Mouse (Mus musculus): ENCODE data around the gene Zfp740.
"Not testable (repeated sequence)": the region's sequence is repeated elsewhere in the genome, so short reads cannot be mapped to it uniquely, and the experiment has no call there.

Gene Zfp740

DNA sequence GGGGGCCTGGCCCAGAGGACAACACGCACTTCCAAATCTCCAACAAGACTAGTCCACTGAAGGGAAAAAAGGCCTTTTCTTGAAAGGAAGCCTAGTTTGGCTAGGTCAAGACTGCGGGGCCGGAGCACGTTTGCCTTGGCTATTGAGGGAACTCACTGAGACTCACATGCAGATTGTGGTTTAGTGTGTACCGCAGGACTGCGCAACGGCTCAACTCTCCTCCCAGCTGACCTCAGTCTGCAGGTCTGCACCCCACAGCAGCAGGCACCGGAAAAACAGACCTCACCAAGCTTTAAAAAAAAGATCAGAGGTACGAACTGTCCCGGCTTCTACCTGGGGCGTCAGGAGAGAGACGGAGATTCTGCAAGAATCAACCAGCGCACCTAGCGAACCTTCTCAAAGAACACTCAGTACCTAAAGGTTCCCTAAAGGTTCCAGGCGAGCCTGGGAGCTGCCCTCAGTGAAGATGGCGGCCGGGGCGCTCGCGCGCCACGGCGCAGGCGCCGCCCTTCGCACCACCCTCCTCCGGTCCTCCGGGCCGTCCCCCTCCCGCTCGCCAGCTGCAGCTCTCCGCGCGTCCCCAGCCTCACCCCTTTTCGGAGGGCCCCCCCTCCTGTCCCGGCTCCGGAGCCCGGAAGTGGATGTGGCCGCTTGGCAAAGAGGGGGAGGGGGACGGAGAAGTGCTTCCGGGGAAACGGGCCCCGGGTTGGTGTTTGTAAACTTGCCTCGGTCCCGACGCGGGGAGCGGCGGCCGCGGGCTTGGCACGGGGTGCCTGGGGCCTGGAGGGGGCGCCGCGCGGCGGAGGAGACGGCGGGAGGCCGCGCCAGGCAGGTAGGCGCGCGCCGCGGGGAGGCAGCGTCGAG, at the start of gene Zfp740:
Gene Zfp740, plus strand, starts transcription at position 279 of the 864 bp plus-strand sequence.
- DNase-seq, result peak; percentile 99

DNA sequence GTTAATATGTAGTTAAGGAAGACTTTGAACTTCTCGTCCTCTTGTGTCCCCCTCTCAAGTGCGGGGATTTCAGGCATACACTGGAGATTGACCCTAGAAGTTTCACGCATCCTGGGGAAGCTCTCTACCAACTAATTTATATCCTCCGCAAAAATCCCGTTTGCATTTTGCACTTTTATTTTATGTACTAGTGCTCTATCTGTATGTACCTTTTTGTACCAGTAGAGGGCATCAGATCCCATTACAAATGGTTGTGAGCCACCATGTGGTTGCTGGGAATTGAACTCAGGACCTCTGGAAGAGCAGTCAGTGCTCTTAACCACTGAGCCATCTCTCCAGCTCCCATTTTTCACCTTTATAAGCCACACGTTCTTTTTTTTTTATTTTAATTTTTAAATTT, 48.0 kb upstream of the Zfp740 start:
- DNase-seq, result not testable (repeated sequence)

DNA sequence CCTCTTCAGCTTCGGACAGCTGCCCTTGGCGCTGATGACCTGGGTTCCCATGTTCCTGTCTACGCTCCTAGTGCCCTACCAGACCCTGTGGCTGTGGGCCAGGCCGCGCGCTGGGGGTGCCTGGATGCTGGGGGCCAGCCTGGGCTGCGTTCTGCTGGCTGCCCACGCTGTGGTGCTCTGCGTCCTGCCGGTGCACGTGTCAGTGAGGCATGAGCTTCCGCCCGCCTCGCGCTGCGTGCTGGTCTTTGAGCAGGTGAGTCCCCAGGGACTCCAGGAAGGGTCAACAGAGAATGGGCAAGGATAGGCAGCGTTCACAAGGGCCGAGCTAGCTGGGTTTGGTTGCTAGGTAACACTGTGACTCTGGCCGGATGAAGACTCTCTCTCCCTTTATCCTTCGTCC, 46.2 kb upstream of the Zfp740 start:
- DNase-seq, result no peak

DNA sequence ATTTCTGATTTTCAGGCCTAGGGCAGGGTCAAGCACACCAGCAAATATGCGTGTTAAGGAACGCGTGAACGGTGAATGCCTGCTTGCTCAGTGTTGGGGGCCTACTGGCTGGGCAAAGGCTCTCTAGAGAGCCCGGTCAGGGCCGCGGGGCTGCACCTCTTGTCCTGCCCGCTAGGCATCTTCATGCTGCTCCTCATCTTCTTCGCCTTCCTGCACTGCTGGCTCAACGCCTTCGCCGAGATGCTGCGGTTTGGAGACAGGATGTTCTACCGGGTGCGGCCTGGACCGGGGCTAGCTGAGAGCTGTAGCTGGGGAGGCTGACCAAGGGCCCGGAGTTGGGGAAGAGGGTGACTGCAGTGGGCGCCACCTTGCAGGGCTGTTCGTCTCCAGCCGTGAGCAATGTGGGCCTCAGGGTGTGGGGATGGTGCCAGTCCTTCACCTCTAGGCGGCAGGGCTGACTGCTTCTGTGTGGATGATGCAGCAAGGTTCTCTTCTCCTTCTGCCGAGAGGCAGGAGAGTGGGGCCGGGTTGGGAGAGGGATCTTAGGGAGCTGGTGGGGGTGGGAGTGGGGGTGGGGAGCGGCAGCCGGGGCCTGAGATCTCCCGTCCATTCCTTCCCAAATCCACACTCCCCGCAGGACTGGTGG, 42.5 kb upstream of the Zfp740 start:
- DNase-seq, result peak; percentile 33

DNA sequence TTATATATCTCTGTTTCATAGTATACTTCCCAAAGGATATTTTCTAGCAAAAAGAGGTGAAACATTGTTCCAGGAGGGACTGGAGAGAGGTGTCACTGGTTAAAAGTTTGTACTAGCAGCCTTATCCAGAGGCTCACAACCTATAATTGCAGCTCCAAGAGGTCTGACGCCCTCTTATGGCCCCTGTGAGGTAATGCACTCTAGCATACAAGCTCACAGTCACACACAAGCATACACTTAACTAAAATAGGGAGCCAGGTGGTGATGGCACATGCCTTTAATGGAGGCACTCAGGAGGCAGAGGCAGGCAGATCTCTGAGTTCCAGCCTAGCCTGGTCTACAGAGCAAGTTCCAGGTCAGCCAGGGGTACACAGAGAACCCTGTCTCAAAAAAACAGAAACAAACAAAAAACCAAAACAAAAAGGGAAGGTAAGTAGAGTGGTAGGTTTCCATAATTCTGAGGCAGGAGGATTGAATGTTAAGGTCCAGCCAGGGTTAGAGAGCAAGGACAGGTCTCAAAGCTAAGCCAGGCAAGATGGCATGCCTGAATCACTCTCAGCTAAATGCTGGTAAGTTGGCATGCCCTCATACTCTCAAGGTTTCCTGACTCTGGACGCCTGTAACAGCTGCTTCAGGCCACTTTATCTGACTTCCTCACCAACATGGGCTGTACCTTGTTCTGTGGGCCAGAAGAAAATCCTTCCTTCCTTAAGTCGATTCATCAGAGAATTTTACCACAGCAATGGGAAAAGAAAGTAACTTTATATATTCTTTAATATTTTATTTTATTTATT, 39.0 kb upstream of the Zfp740 start:
- DNase-seq, result no peak

DNA sequence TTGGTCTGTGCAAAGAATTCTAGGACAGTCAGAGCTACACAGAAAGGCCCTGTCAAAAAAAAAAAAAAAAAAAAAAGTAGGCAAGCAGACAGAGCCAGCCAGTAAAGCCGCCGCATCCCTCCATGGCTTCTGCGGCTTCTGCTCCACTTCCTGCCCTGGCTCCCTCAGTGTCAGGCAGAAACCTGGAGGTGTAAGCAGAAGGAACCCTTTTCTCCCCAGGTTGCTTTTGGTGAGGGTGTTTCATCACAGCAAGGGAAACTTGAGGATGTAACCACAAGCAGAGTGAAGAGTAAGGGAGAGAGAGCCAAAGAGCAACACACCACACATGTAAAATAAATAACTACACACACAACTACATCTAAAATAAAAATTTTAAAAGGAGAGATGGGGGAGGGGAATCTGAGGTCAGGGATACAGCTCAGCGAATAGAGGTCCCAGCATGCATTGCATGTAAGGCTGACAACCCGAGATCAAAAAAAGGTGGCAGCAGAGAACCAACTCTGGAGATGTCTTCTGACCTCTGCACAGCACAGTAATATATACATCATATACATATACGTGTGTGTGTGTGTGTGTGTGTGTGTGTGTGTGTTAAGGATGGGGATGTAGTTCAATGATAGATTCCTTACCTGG, 37.5 kb upstream of the Zfp740 start:
- DNase-seq, result peak; percentile 56

DNA sequence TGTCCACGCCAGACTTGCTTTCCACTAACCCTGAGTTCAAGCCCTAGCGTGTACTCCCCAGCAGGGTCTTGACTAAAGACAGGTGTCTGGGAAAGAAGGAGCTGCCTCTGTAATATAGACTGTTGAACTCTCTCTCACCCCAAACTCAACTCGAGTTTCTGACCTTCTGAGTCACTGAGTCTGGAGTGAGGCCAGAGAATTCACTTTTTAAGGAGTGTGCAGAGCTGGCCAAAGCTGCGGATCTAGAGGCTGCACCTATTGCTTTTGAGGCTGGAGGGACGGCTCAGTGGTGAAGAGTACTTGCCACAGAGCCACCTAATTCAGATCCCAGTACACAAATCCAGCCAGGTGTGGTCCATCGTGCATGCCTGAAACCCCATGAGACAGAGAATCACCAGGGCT, 35.4 kb upstream of the Zfp740 start:
- DNase-seq, result no peak

DNA sequence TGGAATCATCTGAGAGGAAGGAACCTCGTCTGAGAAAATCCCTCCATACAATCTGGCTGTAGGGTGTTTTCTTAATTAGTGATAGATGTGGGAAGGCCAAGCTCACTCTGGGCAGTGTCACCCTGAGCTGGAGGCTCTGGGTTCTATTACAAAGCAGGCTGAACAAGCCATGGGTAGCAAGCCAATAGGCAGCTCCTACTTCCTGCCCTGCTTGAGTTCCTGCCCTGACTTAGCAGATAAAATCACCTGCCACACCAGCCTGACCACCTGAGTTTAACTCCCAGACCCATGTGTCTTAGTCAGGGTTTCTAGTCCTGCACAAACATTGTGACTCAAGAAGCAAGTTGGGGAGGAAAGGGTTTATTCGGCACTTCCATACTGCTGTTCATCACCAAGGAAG, 34.0 kb upstream of the Zfp740 start:
- no peak for DNase-seq

DNA sequence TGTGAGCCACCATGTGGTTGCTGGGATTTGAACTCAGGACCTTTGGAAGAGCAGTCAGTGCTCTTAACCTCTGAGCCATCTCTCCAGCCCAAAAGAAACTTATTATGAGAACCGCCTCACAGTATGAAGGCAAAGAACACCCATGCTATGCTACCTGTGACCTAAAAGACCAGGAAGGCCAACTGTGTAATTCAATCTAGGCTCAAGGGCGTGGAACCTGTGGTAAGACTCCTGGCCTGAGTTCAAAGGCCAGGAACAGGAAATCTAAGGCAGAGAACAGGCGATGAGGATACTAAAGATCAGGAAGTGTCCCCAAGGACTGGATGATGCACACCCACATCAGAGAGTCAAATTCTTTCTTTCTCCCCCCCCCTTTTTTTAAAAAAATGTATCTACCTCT, 29.5 kb upstream of the Zfp740 start:
- no peak for DNase-seq

DNA sequence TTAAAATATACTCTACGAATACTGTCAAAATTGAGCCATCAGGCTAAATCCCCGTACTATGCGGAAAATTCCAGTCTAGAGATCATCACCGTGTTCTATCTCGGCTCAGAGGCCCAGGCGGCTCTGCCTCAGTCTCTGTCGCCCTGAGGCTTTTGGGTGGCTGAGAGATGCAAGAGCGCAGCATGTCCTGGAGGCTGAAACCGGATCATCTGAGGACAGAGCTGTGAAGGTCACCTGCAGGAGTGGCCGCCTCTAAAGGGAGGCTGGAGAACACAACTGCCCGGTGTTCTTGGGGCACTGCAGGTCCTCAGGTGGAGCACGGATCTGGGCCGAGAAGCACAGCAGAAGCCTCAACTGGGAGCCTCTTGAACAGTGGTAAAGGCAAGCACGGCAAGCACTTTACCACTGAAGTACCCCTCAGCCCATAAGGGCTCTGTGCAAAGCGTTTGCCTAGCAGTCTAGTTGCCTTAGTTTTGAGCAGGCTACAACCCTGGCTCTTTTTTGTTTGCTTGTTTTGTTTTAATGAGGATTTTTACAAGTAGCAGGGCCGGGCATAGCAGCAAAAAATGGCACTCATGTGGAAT, 27.2 kb upstream of the Zfp740 start:
- no peak for DNase-seq

DNA sequence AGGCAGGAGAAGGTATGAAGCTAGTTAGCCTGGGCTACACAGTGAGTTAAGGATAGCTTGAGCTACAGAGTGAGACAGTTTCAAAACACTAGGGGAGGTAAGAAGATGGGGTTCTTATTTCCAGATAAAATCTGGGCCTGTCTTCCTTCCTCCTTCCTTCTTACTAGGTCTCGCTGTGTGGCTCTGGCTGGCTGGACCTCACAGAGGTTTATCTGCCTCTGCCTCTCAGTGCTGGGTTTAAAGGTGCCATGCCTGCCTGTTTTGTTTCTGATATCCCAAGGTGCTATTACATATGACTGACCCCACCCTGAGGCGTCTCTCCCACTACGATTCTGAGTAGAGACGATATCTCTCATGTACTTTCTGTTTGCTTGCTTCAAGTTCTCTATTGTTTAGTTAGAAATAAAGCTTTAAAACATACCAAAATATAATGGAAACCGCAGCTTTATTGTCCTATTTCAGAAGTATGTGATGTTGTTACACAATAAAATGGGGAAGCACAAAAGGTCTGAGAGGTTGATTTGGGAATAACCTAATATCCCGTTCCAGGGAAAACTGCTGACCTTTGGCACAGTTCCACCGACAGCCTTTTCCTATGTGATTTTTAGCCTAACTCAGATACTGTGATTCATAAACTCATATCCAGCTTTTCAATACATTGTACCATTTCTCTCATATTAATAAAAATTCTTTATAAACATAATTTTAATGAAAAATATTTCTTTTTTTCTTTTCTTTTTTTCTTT, 26.3 kb upstream of the Zfp740 start:
- no peak for DNase-seq

DNA sequence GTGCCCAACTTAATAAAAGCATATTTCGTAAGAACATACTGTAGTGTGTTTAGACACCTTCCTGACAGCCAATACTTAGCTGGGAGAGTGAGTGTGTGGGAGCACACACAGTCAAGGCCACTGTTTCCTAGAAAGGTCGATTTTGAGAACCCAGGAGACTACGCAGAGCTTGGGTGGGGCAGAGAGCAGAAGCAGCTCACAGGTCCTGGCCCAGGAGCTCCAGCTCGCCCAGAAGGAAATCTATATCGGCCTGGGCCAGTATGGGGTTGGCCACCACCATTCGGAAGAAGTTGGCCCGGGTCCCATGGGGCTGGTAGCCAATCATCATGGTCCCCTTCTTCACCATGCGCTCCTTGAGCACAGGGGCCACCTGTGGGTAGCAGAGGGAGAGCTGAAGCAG, 25.6 kb upstream of the Zfp740 start:
- no peak for DNase-seq

DNA sequence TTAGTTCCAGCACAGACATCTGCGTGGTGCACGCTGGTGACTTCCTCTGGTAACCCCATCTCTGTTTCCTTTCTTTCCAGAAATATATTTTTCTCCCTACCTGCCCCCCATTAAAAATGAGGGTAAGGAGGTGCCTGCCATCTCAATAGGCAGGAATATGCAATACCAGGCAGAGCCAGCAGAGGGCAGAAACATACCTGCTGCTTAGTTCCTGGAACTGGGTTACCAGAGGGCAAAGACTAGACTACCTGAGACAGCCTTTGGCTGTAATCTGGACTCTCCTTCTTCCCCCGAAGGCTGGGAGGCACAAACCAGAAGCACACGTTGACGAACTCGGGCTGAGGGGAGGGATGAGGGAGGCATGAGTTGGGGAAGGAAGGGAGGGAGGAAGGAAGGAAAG, 24.8 kb upstream of the Zfp740 start:
- DNase-seq, result peak; percentile 88

DNA sequence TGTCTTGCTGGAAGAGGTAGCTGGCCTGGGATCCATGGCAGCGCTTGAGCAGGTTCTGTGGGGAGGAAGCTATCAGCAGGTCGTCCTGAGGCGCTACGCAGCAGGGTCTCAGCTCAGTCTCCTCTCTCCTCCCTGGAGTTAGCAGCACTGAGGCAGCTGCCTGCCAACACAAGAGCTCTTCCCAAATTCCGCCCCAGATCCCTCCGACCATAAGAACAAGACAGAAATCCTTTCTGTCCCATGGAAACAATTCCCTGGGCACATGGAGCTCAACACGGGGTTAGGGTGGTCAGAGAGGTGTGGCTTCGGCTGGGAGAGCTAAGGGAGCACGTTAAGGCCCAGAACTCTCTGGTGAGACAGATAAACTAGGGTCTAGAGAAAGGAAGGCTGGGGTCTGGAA, 23.9 kb upstream of the Zfp740 start:
- no peak for DNase-seq

DNA sequence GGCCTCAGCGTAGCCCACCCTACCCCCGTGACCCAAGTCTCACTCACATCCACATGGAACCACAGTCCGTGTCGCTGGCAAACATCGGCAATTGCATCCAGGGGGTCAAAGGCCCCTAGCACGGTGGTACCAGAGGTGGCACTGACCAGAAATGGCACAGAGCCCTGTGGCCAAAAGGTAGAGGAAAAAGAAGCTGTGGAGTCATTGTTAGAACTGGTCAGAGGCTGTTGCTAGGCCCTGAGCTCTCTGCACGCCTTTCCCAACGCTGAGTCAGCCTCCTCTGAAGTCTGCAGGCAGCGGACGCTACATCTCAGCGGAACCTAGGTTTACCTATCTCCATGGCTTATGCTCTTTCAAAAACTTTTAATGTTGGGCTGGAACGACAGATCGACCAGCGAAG, 23.1 kb upstream of the Zfp740 start:
- DNase-seq, result no peak

DNA sequence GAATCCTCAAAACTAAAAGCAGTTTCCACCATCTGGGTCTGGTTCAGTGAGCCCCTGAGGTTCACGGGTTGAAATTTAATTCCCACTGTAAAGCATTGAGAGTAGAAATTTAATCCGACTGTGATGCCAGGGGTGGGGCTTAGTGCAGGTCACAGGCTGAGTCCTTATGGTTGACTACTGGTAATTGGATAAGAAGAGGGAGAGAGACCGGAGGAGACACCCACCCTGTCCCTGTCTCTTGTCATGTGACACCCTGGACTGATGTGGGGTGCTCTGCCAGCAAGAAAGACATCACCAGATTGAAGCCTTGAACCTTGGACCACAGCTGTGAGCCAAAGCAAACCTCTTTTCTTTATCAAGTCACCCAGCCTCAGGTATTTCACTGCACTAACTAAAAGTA, 20.0 kb upstream of the Zfp740 start:
- DNase-seq, result no peak

DNA sequence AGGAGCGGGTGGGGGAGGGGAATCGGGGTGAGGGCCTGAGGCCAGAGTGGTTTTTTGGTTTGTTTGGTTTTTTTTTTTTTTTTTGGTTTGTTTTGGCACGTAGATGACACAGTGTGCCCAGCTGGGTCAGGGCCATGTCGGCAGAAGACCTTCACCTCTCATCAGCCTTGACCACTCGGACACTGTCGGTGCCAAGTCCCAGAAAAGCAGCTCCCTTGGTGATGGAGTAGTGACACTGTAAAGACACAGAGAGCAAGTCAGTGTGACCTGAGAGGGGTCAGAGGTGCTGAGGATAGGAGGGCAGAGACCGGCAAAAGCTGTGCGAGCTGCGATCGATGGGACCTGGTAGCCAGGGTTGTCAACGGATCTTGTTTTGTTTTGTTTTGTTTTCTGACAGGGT, 16.8 kb upstream of the Zfp740 start:
- DNase-seq, result no peak

DNA sequence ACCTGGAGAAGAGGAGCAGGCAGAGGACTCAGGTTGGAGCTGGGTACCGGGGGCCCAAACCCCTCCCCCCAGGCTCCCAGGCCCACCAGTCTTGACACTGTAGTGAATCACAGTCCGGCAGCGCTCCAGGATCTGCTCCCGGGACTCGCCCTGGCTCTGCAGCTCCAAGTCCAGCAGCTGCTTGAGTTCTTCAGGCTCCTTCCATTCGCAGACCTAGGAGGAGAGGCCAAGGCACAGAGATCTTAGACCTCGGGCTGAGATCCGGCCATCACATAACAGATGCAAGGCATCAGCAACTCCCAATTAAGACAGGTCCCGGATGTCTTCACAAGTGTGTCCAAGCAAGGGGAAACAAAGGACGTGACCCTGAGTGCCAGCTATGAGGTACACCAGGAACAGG, 15.0 kb upstream of the Zfp740 start:
- no peak for DNase-seq

DNA sequence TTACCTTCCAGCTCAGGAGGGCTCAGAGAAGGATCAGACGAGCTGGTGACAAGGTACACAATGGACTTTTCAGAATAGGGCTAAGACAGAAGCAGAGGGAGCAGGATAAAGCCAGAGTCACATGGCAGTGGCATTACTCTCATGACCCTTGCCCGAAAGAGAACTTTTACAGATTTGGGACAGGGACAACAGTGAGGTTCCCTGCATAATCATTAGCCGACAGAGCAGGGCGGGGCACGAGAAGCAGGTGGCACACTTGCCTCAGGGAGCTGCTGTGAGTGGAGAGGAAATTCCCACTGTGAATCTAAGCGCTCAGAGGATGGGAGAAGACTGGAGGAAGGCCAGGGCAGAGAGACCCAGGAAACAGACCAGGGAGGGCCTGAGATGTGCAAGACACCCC, 14.2 kb upstream of the Zfp740 start:
- DNase-seq, result no peak

DNA sequence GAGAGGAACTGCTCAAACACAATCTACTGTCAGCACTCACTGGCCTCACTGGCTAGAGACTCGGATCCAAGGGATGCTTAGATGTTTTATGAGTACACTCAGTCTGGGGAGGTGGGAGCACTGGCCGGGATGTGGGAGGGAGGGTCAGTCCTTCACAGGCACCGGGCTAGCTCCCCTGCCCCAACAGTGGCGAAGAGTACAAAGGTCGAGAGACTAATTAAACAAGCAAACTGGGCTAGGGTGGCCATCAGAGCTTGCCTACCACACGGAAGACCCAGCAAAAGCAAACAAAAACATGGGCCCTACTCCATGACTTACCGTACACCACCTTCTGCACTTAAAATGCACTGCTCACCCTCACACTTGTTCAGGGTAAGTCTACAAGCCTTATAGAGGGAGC, 11.3 kb upstream of the Zfp740 start:
- DNase-seq, result no peak

DNA sequence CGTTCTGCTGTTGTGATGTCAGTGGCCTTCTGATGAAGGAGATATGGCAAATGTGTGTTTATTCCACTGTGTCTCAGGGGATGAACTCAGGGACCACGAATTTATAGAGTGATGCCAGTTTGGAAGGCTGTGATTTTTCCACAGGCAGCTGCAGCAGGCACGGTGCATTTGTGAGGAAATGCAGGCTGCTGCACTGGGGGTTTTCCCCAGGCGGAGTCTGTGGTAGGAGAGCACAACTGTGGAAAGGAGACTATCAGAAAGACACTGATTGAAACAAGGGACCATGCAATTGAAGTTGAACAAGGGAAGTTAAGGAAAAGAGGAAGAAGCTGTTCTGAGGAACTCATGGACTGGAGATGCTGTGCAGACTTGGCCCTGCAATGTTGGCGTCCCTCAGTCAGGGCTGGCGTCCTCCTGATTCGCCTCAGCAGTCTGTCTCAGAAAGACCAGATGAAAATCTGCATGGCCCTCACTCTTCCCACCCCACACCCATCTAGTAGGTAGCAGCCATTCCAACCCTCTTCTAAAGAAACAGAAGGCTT, 10.7 kb upstream of the Zfp740 start:
- no peak for DNase-seq

DNA sequence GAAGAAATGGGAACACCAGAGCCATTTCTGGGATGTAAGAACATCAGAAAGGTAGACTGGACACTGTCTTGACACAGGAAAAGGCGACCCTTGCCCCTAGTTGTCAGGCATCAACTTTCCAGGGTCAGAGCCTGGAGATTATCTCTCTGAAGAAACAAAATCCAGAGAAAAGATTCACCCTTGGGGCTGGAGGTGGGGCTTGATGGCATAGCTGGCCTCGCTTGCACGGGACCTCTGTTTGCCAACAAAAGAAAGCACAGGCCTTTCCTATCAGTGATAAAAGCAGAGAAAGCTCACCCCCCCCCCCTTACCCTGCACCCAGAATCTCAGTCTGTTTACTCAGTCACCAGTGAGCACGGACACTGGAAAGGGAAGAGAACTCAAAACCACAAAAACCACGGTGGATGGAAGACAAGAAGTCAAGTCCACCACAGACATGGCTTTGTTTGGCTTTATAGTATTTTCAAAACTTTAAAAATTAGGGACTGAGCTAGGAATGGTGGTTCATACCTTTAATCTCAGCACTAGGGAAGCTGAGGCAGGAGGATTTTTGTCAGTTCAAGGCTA, 10.1 kb upstream of the Zfp740 start:
- no peak for DNase-seq

All from thymus, postnatal 14 days (tissue).